Mouse (Mus musculus) kidney, adult 2 months (tissue): ENCODE measurements around the gene Enpp3.

Source experiments
- CTCF ChIP-seq: fragments of 200-500 bp; conservative IDR thresholded peaks from 2 replicates; pipeline ENCODE4 v1.5.1; 2011; ENCODE audit warnings: low read depth, mild to moderate bottlenecking, control low read depth, low read length, moderate library complexity, mixed read lengths; ENCODE audit not compliant: insufficient read depth, insufficient read length
- POLR2A ChIP-seq: fragments of 200-500 bp; IDR thresholded peaks from one replicate; pipeline ENCODE4 v1.6.1; 2011; ENCODE audit warnings: low read depth, low read length, control low read depth

DNA sequence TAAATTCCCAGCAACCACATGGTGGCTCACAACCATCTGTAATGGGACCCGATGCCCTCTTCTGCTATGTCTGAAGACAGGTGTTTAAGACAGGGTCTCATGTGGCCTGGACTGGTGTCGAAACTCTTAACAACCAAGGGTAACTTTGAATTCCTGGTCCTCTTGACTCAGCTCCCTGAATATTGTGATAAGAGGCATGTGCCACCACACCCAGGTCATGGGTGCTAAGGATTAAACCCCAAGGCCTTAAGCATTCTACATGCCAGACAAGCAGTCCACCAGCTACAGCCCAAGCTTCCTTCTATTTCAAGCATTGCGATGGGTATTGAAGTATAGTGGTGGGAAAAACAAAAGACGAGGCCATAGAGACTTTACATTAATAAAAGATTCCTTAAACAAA lies 14.5 kb downstream of the Enpp3 start:
- no peak for TF ChIP-seq CTCF
- no peak for TF ChIP-seq POLR2A
